Mouse (Mus musculus): ENCODE results near the gene Kif3a. TPM values are rescaled to one million over a fixed set of nuclear protein-coding genes. Genes with fewer than 3 reads are reported as not detected.

Gene Kif3a
- total and polyA plus RNA-seq, 3 experiments = 11.2 to 27.5 (median 20.2) TPM

- ATAC-seq (ENCODE audit: extremely low read depth, insufficient number of reproducible peaks, low FRiP score, poor library complexity, severe bottlenecking) (no peak), DNase-seq (ENCODE audit: low spot score) (no peak)
- H3K4me3 ChIP-seq (ENCODE audit: low read depth, low read length) = no peak overlapping the region
- H3K4me1 ChIP-seq (ENCODE audit: insufficient read depth, low read depth, low read length) = peaks cover 61% of the 10 kb centered on the region
- TF ChIP-seq POLR2AphosphoS5 (IDR thresholded peaks at IDR 0.05; ENCODE audit: insufficient replicate concordance, low read depth, low read length) (no peak), GATA1 (IDR thresholded peaks at IDR 0.05; ENCODE audit: borderline replicate concordance, low read length) (no peak), TAL1 (conservative IDR thresholded peaks at IDR 0.05; ENCODE audit: low read depth, low read length) (no peak), GATA2 (IDR thresholded peaks at IDR 0.05; ENCODE audit: borderline replicate concordance, low read depth, low read length) (no peak), CTCF (IDR thresholded peaks at IDR 0.05; ENCODE audit: low read depth, low read length) (no peak)
- no peaks in the 10 kb centered on the region for H3K27me3 ChIP-seq (ENCODE audit: insufficient read depth, low read length)
- no peaks in the 10 kb centered on the region for H3K9me3 ChIP-seq (replicated peaks)
- H3K36me3 ChIP-seq (replicated peaks) = peaks cover 93% of the 10 kb centered on the region
These were observed 38.6 kb upstream of the Kif3a start for GRCm38 (mm10) chr11:53528397-53529252.

GRCm38 (mm10) chr11:53529253-53529557 is 38.0 kb upstream of the Kif3a start:
- peaks cover 93% of the 10 kb centered on the region for H3K36me3 ChIP-seq (replicated peaks)
- TF ChIP-seq GATA2 (IDR thresholded peaks at IDR 0.05; ENCODE audit: borderline replicate concordance, low read depth, low read length) (no peak), GATA1 (IDR thresholded peaks at IDR 0.05; ENCODE audit: borderline replicate concordance, low read length) (no peak), CTCF (IDR thresholded peaks at IDR 0.05; ENCODE audit: low read depth, low read length) (no peak)

GRCm38 (mm10) chr11:53530001-53530400 is 37.2 kb upstream of the Kif3a start:
- peaks cover 50% of the 10 kb centered on the region for H3K4me1 ChIP-seq (ENCODE audit: insufficient read depth, low read depth, low read length)

More at GRCm38 (mm10) chr11:53529253-53529557, 38.0 kb upstream of the Kif3a start:
- Histone ChIP-seq H3K4me1 (ENCODE audit: insufficient read depth, low read depth, low read length) (peaks cover 57% of the 10 kb centered on the region), H3K27me3 (ENCODE audit: insufficient read depth, low read length) (no peaks in the 10 kb centered on the region), H3K4me3 (ENCODE audit: low read depth, low read length) (no peak overlapping the region), H3K9me3 (replicated peaks) (no peaks in the 10 kb centered on the region)
- no peak for DNase-seq (ENCODE audit: low spot score)
- no peak for ATAC-seq (ENCODE audit: extremely low read depth, insufficient number of reproducible peaks, low FRiP score, poor library complexity, severe bottlenecking)

GRCm38 (mm10) chr11:53531578-53532230 is 35.5 kb upstream of the Kif3a start:
- TF ChIP-seq POLR2AphosphoS5 (IDR thresholded peaks at IDR 0.05; ENCODE audit: insufficient replicate concordance, low read depth, low read length) (no peak), TAL1 (conservative IDR thresholded peaks at IDR 0.05; ENCODE audit: low read depth, low read length) (no peak), CTCF (IDR thresholded peaks at IDR 0.05; ENCODE audit: low read depth, low read length) (no peak), GATA2 (IDR thresholded peaks at IDR 0.05; ENCODE audit: borderline replicate concordance, low read depth, low read length) (no peak), GATA1 (IDR thresholded peaks at IDR 0.05; ENCODE audit: borderline replicate concordance, low read length) (no peak)
- no peak for ATAC-seq (ENCODE audit: extremely low read depth, insufficient number of reproducible peaks, low FRiP score, poor library complexity, severe bottlenecking)
- DNase-seq (ENCODE audit: low spot score) = no peak
- H3K9me3 ChIP-seq (replicated peaks) = no peaks in the 10 kb centered on the region
- H3K36me3 ChIP-seq (replicated peaks) = peaks cover 93% of the 10 kb centered on the region
- H3K27me3 ChIP-seq (ENCODE audit: insufficient read depth, low read length) = no peaks in the 10 kb centered on the region
- H3K4me3 ChIP-seq (ENCODE audit: low read depth, low read length) = no peak overlapping the region
- H3K4me1 ChIP-seq (ENCODE audit: insufficient read depth, low read depth, low read length) = peaks cover 40% of the 10 kb centered on the region

More at GRCm38 (mm10) chr11:53530001-53530400, 37.2 kb upstream of the Kif3a start:
- ATAC-seq (ENCODE audit: extremely low read depth, insufficient number of reproducible peaks, low FRiP score, poor library complexity, severe bottlenecking) (no peak), DNase-seq (ENCODE audit: low spot score) (no peak)
- TF ChIP-seq GATA2 (IDR thresholded peaks at IDR 0.05; ENCODE audit: borderline replicate concordance, low read depth, low read length) = no peak
- TF ChIP-seq TAL1 (conservative IDR thresholded peaks at IDR 0.05; ENCODE audit: low read depth, low read length) = no peak
- no peak for TF ChIP-seq POLR2AphosphoS5 (IDR thresholded peaks at IDR 0.05; ENCODE audit: insufficient replicate concordance, low read depth, low read length)
- TF ChIP-seq GATA1 (IDR thresholded peaks at IDR 0.05; ENCODE audit: borderline replicate concordance, low read length) = no peak
- TF ChIP-seq CTCF (IDR thresholded peaks at IDR 0.05; ENCODE audit: low read depth, low read length) = no peak
- no peaks in the 10 kb centered on the region for H3K27me3 ChIP-seq (ENCODE audit: insufficient read depth, low read length)
- H3K4me3 ChIP-seq (ENCODE audit: low read depth, low read length) = no peak overlapping the region
- H3K36me3 ChIP-seq (replicated peaks) = peaks cover 93% of the 10 kb centered on the region
- no peaks in the 10 kb centered on the region for H3K9me3 ChIP-seq (replicated peaks)

- H3K36me3 ChIP-seq (replicated peaks) = peaks cover 93% of the 10 kb centered on the region
- no peak overlapping the region for H3K4me3 ChIP-seq (ENCODE audit: low read depth, low read length)
- DNase-seq (ENCODE audit: low spot score) = no peak
- peaks cover 41% of the 10 kb centered on the region for H3K4me1 ChIP-seq (ENCODE audit: insufficient read depth, low read depth, low read length)
- no peak for ATAC-seq (ENCODE audit: extremely low read depth, insufficient number of reproducible peaks, low FRiP score, poor library complexity, severe bottlenecking)
- no peaks in the 10 kb centered on the region for H3K27me3 ChIP-seq (ENCODE audit: insufficient read depth, low read length)
- TF ChIP-seq TAL1 (conservative IDR thresholded peaks at IDR 0.05; ENCODE audit: low read depth, low read length) (no peak), POLR2AphosphoS5 (IDR thresholded peaks at IDR 0.05; ENCODE audit: insufficient replicate concordance, low read depth, low read length) (no peak), CTCF (IDR thresholded peaks at IDR 0.05; ENCODE audit: low read depth, low read length) (no peak), GATA1 (IDR thresholded peaks at IDR 0.05; ENCODE audit: borderline replicate concordance, low read length) (no peak), GATA2 (IDR thresholded peaks at IDR 0.05; ENCODE audit: borderline replicate concordance, low read depth, low read length) (no peak)
- no peaks in the 10 kb centered on the region for H3K9me3 ChIP-seq (replicated peaks)
These were observed 35.0 kb upstream of the Kif3a start for GRCm38 (mm10) chr11:53532231-53532620.

GRCm38 (mm10) chr11:53539002-53539491 is 28.1 kb upstream of the Kif3a start:
- peaks cover 95% of the 10 kb centered on the region for H3K36me3 ChIP-seq (replicated peaks)
- no peaks in the 10 kb centered on the region for H3K27me3 ChIP-seq (ENCODE audit: insufficient read depth, low read length)
- TF ChIP-seq GATA2 (IDR thresholded peaks at IDR 0.05; ENCODE audit: borderline replicate concordance, low read depth, low read length) (no peak), CTCF (IDR thresholded peaks at IDR 0.05; ENCODE audit: low read depth, low read length) (no peak), POLR2AphosphoS5 (IDR thresholded peaks at IDR 0.05; ENCODE audit: insufficient replicate concordance, low read depth, low read length) (no peak), GATA1 (IDR thresholded peaks at IDR 0.05; ENCODE audit: borderline replicate concordance, low read length) (no peak), TAL1 (conservative IDR thresholded peaks at IDR 0.05; ENCODE audit: low read depth, low read length) (no peak)
- H3K4me1 ChIP-seq (ENCODE audit: insufficient read depth, low read depth, low read length) = peaks cover 20% of the 10 kb centered on the region
- no peaks in the 10 kb centered on the region for H3K9me3 ChIP-seq (replicated peaks)
- DNase-seq (ENCODE audit: low spot score) (no peak), ATAC-seq (ENCODE audit: extremely low read depth, insufficient number of reproducible peaks, low FRiP score, poor library complexity, severe bottlenecking) (no peak)
- H3K4me3 ChIP-seq (ENCODE audit: low read depth, low read length) = no peak overlapping the region
